Mouse (Mus musculus) ES-Bruce4 (cell line): ENCODE results near the gene Map4. TPM values are rescaled to one million over a fixed set of nuclear protein-coding genes. Genes with fewer than 3 reads are reported as not detected.

Experiments used
- H3K27ac ChIP-seq: 2 replicates; pipeline ENCODE4 v1.5.1; 2012; ENCODE audit warnings: low read length, inconsistent platforms; ENCODE audit not compliant: insufficient read depth
- H3K27me3 ChIP-seq: 2 replicates; pipeline ENCODE4 v1.6.1; 2012; ENCODE audit warnings: mild to moderate bottlenecking, low read length, inconsistent platforms; ENCODE audit not compliant: control insufficient read depth, poor library complexity, insufficient read depth, severe bottlenecking
- H3K36me3 ChIP-seq: 2 replicates; pipeline ENCODE4 v1.6.1; 2012; ENCODE audit warnings: inconsistent platforms, mild to moderate bottlenecking, low read length, moderate library complexity; ENCODE audit not compliant: control insufficient read depth, poor library complexity, insufficient read depth, severe bottlenecking
- H3K4me1 ChIP-seq: one replicate; pipeline ENCODE4 v1.8.1; 2011; ENCODE audit warnings: low read length; ENCODE audit not compliant: control insufficient read depth, insufficient read depth
- H3K4me3 ChIP-seq: 2 replicates; pipeline ENCODE4 v1.5.1; 2011; ENCODE audit warnings: low read depth, mild to moderate bottlenecking, low read length
- H3K9ac ChIP-seq: 2 replicates; pipeline ENCODE4 v1.6.1; 2012; ENCODE audit warnings: low read depth, mild to moderate bottlenecking, inconsistent platforms; ENCODE audit not compliant: poor library complexity, severe bottlenecking
- H3K9me3 ChIP-seq: replicated peaks from 2 replicates; pipeline ENCODE4 v1.6.1; 2012; ENCODE audit warnings: mild to moderate bottlenecking, low read length, inconsistent platforms; ENCODE audit not compliant: control insufficient read depth, poor library complexity, insufficient read depth, severe bottlenecking
- CTCF ChIP-seq: IDR thresholded peaks from one replicate; pipeline ENCODE4 v1.8.1; 2011; ENCODE audit warnings: low read depth, low read length
- EP300 ChIP-seq: IDR thresholded peaks from 2 replicates; pipeline ENCODE4 v1.6.1; 2011; ENCODE audit warnings: low read depth, low read length; ENCODE audit not compliant: insufficient read depth
- POLR2A ChIP-seq: IDR thresholded peaks from one replicate; pipeline ENCODE4 v1.8.1; 2011; ENCODE audit warnings: low read length; ENCODE audit not compliant: insufficient read depth
- polyA plus RNA-seq: library from polyadenylated mRNA; stranded (reverse); fragments of >200 nt; gene quantifications from 2 replicates; pipeline ENCODE4 v1.2.4, GENCODE M21; 2011; ENCODE audit warnings: low read depth; ENCODE audit not compliant: missing spikeins, insufficient read depth, insufficient read length

The Map4 gene
- polyA plus RNA-seq, 1 experiment, result 161 TPM

DNA sequence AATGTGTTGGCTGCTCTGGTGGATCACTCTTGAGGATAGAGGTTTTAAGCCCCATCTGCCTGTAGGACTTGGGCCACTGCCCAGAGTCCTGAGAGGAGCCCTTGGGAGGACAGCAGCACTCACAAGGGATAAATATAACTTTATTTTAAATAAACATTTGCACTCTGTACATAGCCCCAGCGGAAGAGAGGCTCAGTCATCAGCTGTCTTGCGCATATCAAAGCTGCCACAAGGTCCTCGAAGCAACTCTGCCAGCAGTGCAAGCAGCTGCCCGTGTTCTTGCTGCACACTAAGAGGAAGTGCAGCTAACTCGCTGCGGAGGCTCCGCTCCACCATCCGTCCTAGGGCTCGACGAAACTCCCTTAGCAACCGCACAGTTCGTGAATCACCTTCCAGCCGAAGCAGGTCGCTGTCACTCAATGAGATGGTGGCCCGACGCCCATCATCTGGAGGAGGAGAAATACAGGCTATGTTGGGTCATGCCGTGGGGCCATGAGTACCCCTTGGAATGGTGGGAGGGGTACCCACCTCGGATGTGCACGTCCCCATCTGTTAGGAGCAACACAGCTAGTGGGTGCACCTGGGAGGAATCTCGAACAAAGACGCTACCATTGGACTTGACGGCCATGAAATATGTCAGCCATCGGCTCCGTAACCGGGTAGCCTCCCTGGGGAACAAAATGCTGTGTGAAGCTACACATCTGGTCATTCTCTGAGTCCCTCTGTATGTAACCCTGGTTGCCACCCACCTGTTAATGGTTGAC is 153.1 kb downstream of the Map4 start:
- Histone ChIP-seq H3K9ac (no peak overlapping the region), H3K4me1 (no peaks in the 10 kb centered on the region), H3K27ac (no peak overlapping the region), H3K27me3 (no peaks in the 10 kb centered on the region), H3K36me3 (peaks cover 45% of the 10 kb centered on the region), H3K9me3 (no peaks in the 10 kb centered on the region), H3K4me3 (no peak overlapping the region)
- no peak for TF ChIP-seq EP300
- no peak for TF ChIP-seq POLR2A
- no peak for TF ChIP-seq CTCF

DNA sequence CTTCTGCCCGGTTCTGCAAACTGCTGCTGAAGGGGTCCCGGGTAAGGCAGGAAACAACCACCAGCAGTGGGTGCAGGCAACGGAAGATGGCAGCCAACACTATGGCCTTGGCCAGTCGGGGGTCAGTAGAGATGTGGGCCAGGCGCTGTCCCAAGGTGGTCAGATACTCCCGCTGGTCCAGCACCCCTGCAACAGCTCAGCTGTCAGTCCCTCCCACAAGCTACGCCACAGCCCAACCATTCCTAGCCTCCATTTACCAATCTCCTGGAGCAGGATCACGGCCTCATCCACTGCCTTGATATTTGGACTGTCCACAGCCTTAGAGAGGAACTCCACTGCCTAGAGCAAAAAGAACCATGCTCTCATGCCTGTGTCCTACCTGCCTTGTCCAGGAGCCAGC is 154.4 kb downstream of the Map4 start:
- Histone ChIP-seq H3K9ac (no peak overlapping the region), H3K27me3 (no peaks in the 10 kb centered on the region), H3K36me3 (peaks cover 55% of the 10 kb centered on the region), H3K4me3 (no peak overlapping the region), H3K4me1 (no peaks in the 10 kb centered on the region), H3K9me3 (no peaks in the 10 kb centered on the region), H3K27ac (no peak overlapping the region)
- TF ChIP-seq EP300, result no peak
- TF ChIP-seq POLR2A, result no peak
- TF ChIP-seq CTCF, result no peak

DNA sequence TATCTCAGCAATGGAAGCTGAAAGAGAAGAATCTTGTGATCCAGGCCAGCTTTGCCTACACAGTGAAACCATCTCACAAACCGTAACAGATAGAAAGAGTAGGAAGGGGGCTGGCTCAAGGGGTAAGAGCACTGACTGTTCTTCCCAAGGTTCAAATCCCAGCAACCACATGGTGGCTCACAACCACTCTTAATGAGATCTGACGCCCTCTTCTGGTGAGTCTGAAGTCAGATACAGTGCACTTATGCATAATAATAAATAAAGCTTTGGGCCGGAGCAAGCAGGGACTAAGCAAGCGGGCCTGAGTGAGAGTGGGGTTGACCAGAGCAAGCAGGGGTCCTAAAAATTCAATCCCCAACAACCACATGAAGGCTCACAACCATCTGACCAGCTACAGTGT is 162.0 kb downstream of the Map4 start:
- Histone ChIP-seq H3K4me3 (no peak overlapping the region), H3K9ac (no peak overlapping the region), H3K36me3 (peaks cover 67% of the 10 kb centered on the region), H3K9me3 (no peaks in the 10 kb centered on the region), H3K27me3 (no peaks in the 10 kb centered on the region), H3K27ac (no peak overlapping the region), H3K4me1 (no peaks in the 10 kb centered on the region)
- peak; percentile 7 for TF ChIP-seq CTCF
- no peak for TF ChIP-seq EP300
- TF ChIP-seq POLR2A, result no peak

DNA sequence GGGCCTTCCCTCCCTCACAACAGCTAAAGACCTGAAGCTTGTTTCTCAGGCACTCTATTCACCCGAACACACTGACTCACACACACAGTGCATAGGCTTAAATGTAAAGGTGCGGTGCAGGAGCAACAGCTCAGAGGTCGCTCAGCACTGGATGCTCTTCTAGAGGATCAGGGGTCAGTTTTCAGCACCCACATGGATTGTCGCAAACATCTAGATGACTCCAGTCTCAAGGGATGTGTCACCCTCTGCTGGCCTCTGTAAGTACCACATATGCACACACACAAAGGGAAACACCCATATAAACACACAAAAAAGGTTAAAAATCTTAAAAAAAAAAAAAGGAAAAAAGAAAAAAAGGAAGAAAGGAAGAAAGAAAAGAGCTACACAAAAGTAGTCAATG is 163.5 kb downstream of the Map4 start:
- peaks cover 62% of the 10 kb centered on the region for H3K36me3 ChIP-seq
- no peaks in the 10 kb centered on the region for H3K27me3 ChIP-seq
- H3K9me3 ChIP-seq, result no peaks in the 10 kb centered on the region
- H3K4me1 ChIP-seq, result no peaks in the 10 kb centered on the region
- H3K4me3 ChIP-seq, result no peak overlapping the region
- H3K27ac ChIP-seq, result no peak overlapping the region
- H3K9ac ChIP-seq, result no peak overlapping the region
- TF ChIP-seq POLR2A (no peak), CTCF (no peak), EP300 (no peak)

DNA sequence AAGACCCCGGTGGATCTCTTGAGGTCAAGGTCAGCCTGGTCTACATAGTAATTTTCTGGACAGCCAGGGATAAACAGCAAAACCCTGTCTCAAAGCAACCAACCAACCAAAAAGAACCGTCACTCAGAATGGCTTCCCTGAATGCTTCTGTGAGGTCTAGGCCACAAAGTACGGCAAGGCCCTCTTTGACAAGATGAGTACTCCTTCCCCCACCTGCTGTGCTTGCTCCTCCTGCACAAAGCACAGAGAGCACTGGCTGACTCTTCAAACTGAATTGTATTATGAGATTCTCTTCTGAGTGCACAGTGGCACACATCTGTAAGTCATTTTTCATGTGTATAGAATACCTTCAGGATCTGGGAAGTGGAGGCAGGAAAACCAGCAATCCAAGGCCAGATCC is 166.5 kb downstream of the Map4 start:
- no peaks in the 10 kb centered on the region for H3K4me1 ChIP-seq
- H3K27me3 ChIP-seq, result no peaks in the 10 kb centered on the region
- TF ChIP-seq POLR2A (no peak), CTCF (no peak), EP300 (no peak)
- H3K27ac ChIP-seq, result no peak overlapping the region; the same call in 1 of the 2 replicates
- H3K4me3 ChIP-seq, result no peak overlapping the region
- H3K9ac ChIP-seq, result no peak overlapping the region
- no peaks in the 10 kb centered on the region for H3K9me3 ChIP-seq
- peaks cover 35% of the 10 kb centered on the region for H3K36me3 ChIP-seq

DNA sequence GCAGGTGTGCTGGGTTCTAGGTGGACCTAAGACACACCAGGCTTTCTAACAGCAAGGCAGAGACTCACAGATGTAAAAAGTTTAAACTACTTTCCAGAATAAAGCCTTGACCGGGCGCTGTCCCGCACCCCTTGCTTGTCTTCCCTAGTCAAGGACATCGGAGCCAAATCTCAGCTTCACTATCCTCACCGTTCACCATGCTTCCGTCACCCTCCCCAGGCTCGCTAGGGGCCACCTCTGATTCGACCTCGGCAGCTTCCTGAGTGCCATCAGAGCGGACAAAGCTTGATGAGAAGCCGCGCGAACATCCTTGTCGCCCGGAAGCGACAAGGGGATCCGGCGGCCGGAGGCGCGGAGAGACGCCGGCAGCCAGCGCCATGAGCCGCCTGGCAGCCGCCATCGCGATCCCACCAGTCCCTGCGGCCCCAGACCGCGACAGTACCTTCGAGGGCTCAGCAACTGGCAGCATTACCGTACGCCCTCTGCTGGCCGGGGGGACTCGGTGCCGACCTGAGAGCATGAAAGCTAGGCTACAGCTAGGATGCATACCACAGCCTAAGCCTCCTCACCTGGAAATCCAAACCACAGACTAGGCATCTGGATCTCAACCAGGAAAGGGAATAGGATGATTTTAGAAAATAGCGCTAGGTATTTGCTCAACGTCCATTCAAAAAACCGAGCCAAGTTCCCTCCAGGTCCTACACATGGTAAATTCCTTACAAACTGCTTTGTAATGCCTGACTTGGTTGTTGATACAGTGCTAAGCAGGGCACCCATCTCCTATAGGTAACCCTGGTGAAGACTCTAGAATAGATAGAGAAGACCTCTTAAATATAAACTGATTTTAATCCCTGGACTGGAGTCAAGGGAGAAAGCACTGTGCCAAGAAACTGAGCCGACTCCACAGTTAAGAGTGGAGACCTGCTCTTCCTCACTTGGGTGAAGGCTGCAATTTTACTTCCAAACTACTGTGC is 169.7 kb downstream of the Map4 start:
- no peaks in the 10 kb centered on the region for H3K27me3 ChIP-seq
- H3K9ac ChIP-seq, result peak overlapping the region; percentile 96
- TF ChIP-seq EP300 (peak; percentile 47; the same call in 1 of the 2 replicates), POLR2A (peak; percentile 50), CTCF (peak; percentile 99)
- no peak overlapping the region for H3K27ac ChIP-seq
- no peaks in the 10 kb centered on the region for H3K4me1 ChIP-seq
- peaks cover 19% of the 10 kb centered on the region for H3K36me3 ChIP-seq
- H3K9me3 ChIP-seq, result no peaks in the 10 kb centered on the region
- H3K4me3 ChIP-seq, result peak overlapping the region; percentile 94
